Mouse (Mus musculus): ENCODE measurements around the gene Egln3. TPM values are rescaled to one million over a fixed set of nuclear protein-coding genes. Genes with fewer than 3 reads are reported as not detected.
A peak's percentile ranks its signal among the peaks of the same experiment; 100 is the strongest.

Egln3 gene
- total RNA-seq (2021), result 10 to 100 TPM; 63.6 to 77.8 TPM
- long read RNA-seq, experiment 1, transcript Egln3-201 (5 exons, 2,662 nt), result major isoform, 32 of 32 reads
- long read RNA-seq, experiment 1, partial matches to known transcripts, result 0 of 32 reads
- long read RNA-seq, experiment 1, other reads (novel, unspliced or antisense), result 0 of 32 reads
- long read RNA-seq, experiment 2, transcript Egln3-201 (5 exons, 2,662 nt), result major isoform, 14 of 16 reads
- long read RNA-seq, experiment 2, partial matches to known transcripts, result 0 of 16 reads
- long read RNA-seq, experiment 2, other reads (novel, unspliced or antisense), result 2 of 16 reads

DNA sequence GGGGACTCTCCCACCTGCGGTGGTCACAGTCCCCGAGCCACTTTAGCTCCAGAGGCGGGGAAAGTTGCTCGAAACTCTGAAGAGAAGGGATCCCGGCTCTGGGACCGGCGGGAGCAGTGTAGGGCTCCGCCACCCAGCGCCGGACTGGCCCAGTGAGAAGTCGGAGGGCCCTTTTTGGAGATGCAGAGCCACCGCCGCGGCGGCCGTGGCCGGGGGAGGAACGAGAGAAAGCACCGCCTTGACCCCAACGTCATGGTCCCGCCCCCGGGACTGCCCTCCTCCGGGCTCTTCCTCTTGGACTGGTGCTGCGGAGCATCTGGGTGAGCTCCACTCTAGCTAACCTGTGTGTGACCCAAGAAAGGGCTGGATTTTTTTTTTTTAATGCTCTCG lies at the start of gene Egln3:
Gene Egln3, minus strand, starts transcription at position 205 of the 390 bp plus-strand sequence.
- DNase-seq, result peak; percentile 95

DNA sequence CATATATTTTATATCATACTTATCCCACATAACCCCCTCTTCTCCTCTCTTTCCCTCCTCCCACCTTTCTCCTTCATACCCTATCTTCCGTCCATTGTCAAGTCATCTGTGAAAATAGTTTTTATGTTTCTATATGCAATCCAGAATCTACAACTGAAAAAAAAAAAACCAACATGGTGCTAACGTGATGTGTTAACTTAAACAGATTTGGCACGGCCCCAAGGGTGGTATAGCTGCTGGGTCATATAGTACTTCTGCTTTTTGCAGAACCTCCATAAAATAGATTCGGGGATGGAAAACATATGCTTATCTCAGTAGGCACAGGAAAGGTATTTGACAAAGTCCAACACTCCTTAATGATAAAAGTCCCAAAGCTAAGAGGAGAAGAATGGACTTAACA lies 49.8 kb upstream of the Egln3 start:
- no peak for DNase-seq

GRCm38 (mm10) chr12:54251942-54252400 lies 48.3 kb upstream of the Egln3 start:
- DNase-seq, result peak; percentile 17 to 33

DNA sequence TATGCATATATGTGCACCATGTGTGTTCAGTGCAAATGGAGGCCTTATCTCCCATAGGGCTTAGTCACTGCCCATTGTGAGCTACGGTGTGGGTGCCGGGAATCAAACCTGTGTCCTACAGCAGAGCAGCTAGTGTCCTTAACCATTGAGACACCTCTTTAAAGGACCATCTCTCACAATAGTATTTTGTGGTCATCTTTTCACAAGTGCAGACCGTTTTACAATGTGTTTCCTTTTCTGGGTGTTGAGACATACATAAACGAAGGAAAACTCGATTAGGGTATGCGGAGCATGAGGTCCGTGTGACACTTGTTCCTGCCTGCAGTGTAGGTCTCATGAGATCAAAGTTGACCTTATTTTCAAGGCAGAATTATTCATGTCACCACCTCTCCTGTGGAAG lies 44.2 kb upstream of the Egln3 start:
- DNase-seq, result no peak

DNA sequence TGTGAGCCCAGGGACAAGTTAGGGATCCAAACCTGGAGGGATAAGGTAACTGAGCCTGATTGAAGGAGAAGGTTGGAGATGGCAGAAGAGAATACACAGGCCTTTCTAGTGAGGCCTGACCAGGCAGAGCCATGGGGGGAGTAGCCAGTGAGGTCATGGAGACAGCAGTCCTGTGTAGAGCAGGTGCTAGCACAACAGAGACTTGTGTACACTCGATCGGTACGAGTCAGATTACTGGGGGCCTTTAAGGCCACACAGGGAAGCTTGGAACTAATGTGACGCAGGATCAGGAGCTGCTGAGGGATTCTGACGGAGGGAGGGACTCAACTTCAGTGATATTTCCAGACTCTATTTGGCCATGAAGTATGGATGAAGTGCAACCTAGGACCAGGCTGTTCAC lies 39.5 kb upstream of the Egln3 start:
- DNase-seq, result no peak

DNA sequence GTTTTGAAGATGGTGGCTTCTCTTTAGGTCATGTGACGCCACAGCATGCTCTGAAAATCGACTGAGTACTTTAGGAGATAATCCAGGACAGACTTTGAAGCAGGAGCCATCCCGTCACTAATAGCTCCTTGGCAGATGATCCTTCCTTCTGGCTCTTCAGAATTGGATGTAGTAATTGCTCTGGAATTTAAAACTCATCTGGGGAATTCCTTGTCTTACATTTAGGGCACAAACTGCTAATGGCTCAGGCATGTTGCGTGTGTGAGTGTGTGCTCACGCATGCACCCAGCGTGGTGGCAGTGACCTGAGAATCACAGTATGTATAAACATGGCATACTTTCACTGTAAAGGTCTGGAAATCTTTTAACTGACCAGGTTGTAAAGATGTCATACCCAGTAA lies 38.3 kb upstream of the Egln3 start:
- no peak for DNase-seq

DNA sequence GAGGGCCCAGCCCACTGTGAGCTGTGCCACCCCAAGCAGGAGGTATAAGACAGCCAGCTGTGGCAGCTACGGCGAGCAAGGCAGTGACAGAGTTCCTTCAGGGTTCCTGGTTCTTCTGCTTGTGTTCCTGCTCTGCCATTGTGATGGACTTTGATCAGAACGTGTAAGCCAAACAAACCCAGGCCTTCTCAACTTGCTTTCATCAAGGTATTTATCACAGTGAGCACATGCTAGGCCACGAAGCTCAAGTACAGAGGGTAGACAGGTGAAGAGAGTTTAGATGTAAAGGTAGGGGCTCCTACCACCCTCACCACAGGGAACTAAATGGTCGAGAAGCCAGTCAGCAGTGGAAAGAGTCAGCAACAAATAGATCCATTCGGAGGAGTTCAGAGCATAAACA lies 30.1 kb upstream of the Egln3 start:
- DNase-seq, result no peak

- DNase-seq, result no peak
These were observed 29.4 kb upstream of the Egln3 start for GRCm38 (mm10) chr12:54232996-54233603.

DNA sequence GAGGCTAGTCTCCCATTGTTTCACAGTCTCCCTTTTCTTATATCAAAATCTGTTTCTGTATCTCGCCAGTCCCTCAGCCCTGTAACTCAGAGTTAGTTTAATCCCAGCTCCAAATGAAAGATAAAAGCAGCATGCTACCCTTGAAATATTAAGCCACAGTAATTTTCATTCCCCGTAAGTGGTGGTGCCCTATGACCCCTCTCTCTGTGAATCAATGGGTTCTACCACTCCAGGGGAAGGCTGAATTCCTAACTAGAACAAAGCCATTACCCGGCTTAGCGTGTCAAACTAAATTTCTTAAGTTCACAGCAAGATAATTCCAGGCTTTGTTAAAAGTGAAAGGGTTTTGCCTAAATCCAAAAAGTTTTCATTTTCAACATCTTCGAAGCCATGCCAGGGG lies 28.8 kb upstream of the Egln3 start:
- DNase-seq, result no peak

DNA sequence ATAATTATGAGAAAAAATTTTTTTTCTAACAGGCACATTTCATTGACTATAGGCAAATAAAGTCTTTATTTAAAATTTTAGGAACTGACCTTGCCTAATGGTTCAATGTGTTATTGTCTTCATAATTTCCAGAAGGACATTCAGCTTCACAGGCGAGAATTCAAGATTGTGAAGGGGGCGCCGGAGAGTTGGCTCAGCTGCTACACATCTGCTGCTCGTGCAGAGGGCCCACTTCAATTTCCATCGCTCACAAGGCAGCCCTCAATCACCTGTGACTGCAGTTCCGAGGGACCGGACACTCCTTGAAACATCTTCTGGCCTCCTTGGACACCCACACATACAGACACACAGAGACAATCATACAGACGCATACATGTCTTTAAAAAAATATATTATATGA lies 23.9 kb upstream of the Egln3 start:
- no peak for DNase-seq

DNA sequence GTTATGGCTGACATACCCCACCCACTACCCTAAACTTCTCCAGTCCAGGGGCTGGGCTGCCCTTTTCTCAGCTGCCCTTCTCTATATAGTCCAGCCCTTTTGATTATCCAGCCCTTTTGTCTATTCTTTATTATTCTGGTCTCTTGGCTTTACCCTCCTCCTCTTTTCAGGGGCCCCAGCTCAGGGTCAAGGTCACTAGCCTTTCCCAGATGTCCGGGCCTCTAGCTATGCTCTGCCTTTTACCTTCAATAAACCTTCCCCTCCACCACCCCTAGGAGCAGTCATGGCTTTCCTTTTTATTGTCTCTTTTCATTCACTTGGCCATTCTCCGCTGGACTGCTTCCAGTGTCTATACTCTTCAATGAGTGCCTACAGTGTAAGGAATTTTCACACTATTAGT lies 22.7 kb upstream of the Egln3 start:
- no peak for DNase-seq

- no peak for DNase-seq
These were observed 21.9 kb upstream of the Egln3 start for GRCm38 (mm10) chr12:54225610-54226009.

GRCm38 (mm10) chr12:54225090-54225489 lies 21.4 kb upstream of the Egln3 start:
- DNase-seq, result no peak

GRCm38 (mm10) chr12:54222036-54222760 lies 18.5 kb upstream of the Egln3 start:
- no peak for DNase-seq

- DNase-seq, result no peak
These were observed 13.0 kb upstream of the Egln3 start for GRCm38 (mm10) chr12:54216673-54217072.

GRCm38 (mm10) chr12:54214426-54214825 lies 10.8 kb upstream of the Egln3 start:
- DNase-seq, result no peak

DNA sequence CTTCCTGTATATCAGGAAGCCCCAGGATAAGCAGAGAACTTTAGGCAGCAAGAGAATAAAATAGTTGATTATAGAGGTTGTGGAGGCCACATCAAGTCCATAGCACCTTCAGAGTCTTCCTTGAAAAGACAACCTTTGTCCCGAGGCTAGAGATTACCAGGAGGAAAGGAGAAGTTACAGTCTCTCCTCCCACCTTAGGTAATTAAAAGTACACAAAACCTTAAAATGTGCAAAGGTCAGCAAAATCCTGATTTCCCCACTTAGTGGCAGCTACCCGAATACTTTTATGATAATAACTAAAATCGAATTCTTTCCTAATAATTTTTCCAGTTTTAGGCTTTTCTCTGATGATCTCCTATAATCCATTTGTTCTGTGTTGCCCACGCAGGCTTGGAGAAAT lies 10.2 kb upstream of the Egln3 start:
- no peak for DNase-seq

GRCm38 (mm10) chr12:54213230-54213629 lies 9.6 kb upstream of the Egln3 start:
- no peak for DNase-seq

- DNase-seq, result no peak
These were observed 5.5 kb upstream of the Egln3 start for GRCm38 (mm10) chr12:54209182-54209563.

- no peak for DNase-seq
These were observed 4.9 kb upstream of the Egln3 start for GRCm38 (mm10) chr12:54208433-54209181.

GRCm38 (mm10) chr12:54205731-54206130 lies 2.1 kb upstream of the Egln3 start:
- no peak for DNase-seq

DNA sequence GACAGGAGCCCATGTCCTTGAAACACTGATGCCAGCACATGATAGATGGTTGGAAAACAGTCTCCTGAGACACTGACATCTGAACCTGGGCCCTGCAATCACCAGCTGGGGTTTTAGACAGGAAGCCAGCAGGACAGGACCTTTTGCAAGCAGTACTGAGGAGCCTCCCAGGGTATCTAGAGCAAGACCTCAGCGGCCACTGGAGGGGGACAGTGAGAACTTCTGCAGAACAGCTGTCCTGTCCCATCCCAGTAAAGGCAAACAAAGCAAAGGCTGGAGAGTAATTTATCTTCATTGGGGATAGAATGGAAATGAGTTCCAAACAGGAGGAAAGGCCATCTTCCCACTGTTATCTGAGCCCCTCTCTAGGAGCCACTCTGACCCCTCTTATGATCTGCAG lies 1.5 kb upstream of the Egln3 start:
- peak; percentile 67 to 84 for DNase-seq
